Mouse (Mus musculus) C2C12 (cell line): ENCODE data around the gene Tcn2.

Experiments
- CEBPB ChIP-seq: IDR thresholded peaks from one replicate; pipeline ENCODE4 v1.6.1; 2011; ENCODE audit warnings: low read depth, mild to moderate bottlenecking, control low read depth, moderate library complexity
- CTCF ChIP-seq: IDR thresholded peaks from one replicate; pipeline ENCODE4 v1.5.1; 2011; ENCODE audit not compliant: control insufficient read depth, insufficient read depth, insufficient read length
- FOSL1 ChIP-seq: IDR thresholded peaks from one replicate; pipeline ENCODE4 v1.8.0; 2011; ENCODE audit warnings: mild to moderate bottlenecking, low read length; ENCODE audit not compliant: poor library complexity, insufficient read depth, severe bottlenecking
- MAX ChIP-seq: IDR thresholded peaks from one replicate; pipeline ENCODE4 v1.6.1; 2011; ENCODE audit warnings: mild to moderate bottlenecking, control low read depth
- MYOD1 ChIP-seq: IDR thresholded peaks from one replicate; pipeline ENCODE4 v1.6.1; 2011; ENCODE audit warnings: low read depth; ENCODE audit not compliant: control insufficient read depth, insufficient read length
- MYOG ChIP-seq: IDR thresholded peaks from one replicate; pipeline ENCODE4 v1.6.1; 2011; ENCODE audit not compliant: control insufficient read depth, insufficient read length; ENCODE audit errors: extremely low read depth
- USF1 ChIP-seq: IDR thresholded peaks from one replicate; pipeline ENCODE4 v1.6.1; 2011; ENCODE audit warnings: low read depth, mild to moderate bottlenecking, control low read depth, moderate library complexity

GRCm38 (mm10) chr11:3910513-3911310 lies 21.2 kb downstream of the Tcn2 start:
- TF ChIP-seq CTCF (peak; percentile 27), MYOG (no peak), CEBPB (no peak), MYOD1 (no peak), MAX (peak; percentile 75), FOSL1 (no peak), USF1 (peak; percentile 86)
